Mouse (Mus musculus) heart, embryonic 13.5 days (tissue): ENCODE data around the gene Tacc2. TPM values are rescaled to one million over a fixed set of nuclear protein-coding genes. Genes with fewer than 3 reads are reported as not detected.

Experiments used
- ATAC-seq: fragments of 200-750 bp; cut with Nextera tagmentation; 2 replicates; pipeline ENCODE4 v1.8.0; 2017; ENCODE audit warnings: moderate TSS enrichment; ENCODE audit not compliant: insufficient number of reproducible peaks, low FRiP score, low TSS enrichment; ENCODE audit errors: extremely low read depth
- H3K27ac ChIP-seq: fragments of 300-500 bp; sonication (generic); replicated peaks from 2 replicates; pipeline ENCODE4 v1.5.1; 2015; ENCODE audit warnings: moderate library complexity, mild to moderate bottlenecking, inconsistent platforms
- H3K27me3 ChIP-seq: fragments of 300-500 bp; sonication (generic); replicated peaks from 2 replicates; pipeline ENCODE4 v1.6.1; 2015; ENCODE audit warnings: mild to moderate bottlenecking, inconsistent platforms
- H3K36me3 ChIP-seq: fragments of 300-500 bp; sonication (generic); 2 replicates; pipeline ENCODE4 v1.6.1; 2015; ENCODE audit warnings: mild to moderate bottlenecking, inconsistent platforms
- H3K4me1 ChIP-seq: fragments of 300-500 bp; sonication (generic); 2 replicates; pipeline ENCODE4 v1.6.1; 2015; ENCODE audit warnings: inconsistent platforms
- H3K4me2 ChIP-seq: fragments of 300-500 bp; sonication (generic); 2 replicates; pipeline ENCODE4 v1.6.1; 2015; ENCODE audit warnings: inconsistent platforms, mild to moderate bottlenecking, moderate library complexity
- H3K4me3 ChIP-seq: fragments of 300-500 bp; sonication (generic); 2 replicates; pipeline ENCODE4 v1.5.1; 2015; ENCODE audit warnings: moderate library complexity, mild to moderate bottlenecking, inconsistent platforms
- H3K9ac ChIP-seq: fragments of 300-500 bp; sonication (generic); 2 replicates; pipeline ENCODE4 v1.6.1; 2015; ENCODE audit warnings: inconsistent platforms, mild to moderate bottlenecking, moderate library complexity
- H3K9me3 ChIP-seq: fragments of 300-500 bp; sonication (generic); 2 replicates; pipeline ENCODE4 v1.6.1; 2016; ENCODE audit warnings: inconsistent platforms
- WGBS: fragments of 180-500 bp; shearing (Covaris S2); methylation state at CpG from one replicate; pipeline ENCODE4 v1.1.7; 2015; ENCODE audit warnings: mixed read lengths; 5-methylcytosine and 5-hydroxymethylcytosine counted together
- polyA plus RNA-seq: library from polyadenylated mRNA; unstranded; fragments of >200 nt; fragmentation: Nextera tagmentation; extraction: Ambion mirVana; gene quantifications from 2 replicates; pipeline ENCODE4 v1.2.1, GENCODE M21; 2015

The Tacc2 gene
- polyA plus RNA-seq, 1 experiment from 2014 or later = 42.5 TPM

DNA sequence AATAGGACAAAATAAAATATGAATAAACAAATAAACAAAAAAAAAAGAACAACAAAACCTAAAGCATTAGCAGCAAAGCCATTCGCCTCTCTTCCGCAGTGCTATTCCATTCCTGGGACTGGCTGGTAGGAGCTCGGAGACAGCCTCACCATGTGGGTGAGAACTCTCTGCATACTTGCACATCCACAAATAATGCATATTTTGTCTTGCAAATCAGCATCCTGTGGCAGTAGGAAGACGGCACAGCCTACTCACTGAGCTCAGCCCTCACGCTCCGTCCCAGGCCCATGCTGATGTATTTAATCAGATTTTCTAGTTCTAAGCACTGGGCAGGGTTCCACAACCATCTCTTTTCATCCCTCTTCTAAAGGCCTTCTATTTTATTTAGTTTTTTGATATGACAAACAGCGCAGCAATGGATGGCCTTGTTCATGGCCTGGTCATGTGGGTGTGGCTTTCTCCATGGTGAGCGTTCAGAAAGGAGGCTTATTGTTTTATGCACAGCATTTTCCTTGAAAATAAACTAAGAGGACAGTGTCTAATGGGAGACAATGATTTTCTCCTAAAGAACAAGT, 226.1 kb downstream of the Tacc2 start:
- Histone ChIP-seq H3K9me3 (no peaks in the 10 kb centered on the region), H3K4me3 (no peak overlapping the region), H3K9ac (no peak overlapping the region), H3K4me1 (peaks cover 9% of the 10 kb centered on the region), H3K27me3 (no peaks in the 10 kb centered on the region; the same call in 1 of the 2 replicates), H3K4me2 (no peak overlapping the region), H3K27ac (no peak overlapping the region), H3K36me3 (no peaks in the 10 kb centered on the region)
- WGBS = 85% methylated on average over 8 of the region's 8 CpGs
- no peak for ATAC-seq

DNA sequence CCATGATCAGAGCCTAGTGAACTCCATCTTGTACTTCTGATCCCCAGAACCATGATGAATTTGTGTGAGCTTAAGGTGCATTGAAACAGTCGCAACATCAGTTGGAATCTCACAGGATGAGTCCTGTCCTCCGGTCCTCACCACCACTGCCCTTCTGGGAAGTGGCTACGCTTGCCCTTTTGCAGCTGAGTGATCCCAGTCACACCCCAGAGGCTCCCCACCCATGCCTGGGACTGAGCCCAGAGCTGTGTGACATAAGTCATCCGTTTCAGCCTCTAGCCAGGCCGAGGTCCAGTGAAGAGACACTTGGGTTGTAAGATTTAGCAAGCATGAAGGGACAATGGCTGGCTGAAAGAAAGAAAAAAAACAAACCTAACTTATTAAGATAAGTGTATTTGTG, 227.8 kb downstream of the Tacc2 start:
- ATAC-seq = no peak
- no peak overlapping the region for H3K4me2 ChIP-seq
- H3K27ac ChIP-seq = no peak overlapping the region
- peaks cover 17% of the 10 kb centered on the region for H3K4me1 ChIP-seq
- H3K9ac ChIP-seq = no peak overlapping the region
- H3K9me3 ChIP-seq = no peaks in the 10 kb centered on the region
- WGBS = 72% methylated on average over 5 of the region's 5 CpGs
- no peaks in the 10 kb centered on the region for H3K36me3 ChIP-seq
- H3K27me3 ChIP-seq = no peaks in the 10 kb centered on the region; the same call in 1 of the 2 replicates
- no peak overlapping the region for H3K4me3 ChIP-seq

DNA sequence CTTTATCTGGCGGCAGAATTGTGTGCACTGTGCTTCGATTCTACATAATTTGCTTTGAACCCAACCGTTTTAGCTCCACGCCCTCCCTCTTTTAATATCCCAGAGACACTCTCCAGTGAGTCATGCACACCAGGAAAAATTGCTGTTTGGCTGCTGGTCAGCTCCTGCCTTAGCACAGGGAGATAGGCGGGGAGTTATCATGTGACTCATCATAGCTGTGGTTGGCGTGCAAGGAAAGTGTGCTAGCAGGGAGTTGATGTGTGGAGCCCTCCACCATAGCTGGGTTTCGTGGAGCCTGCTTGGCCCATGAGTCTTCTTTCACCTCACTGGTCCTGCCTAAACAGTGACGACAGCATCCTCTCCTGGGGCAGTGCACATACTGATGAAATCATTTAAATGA, 230.5 kb downstream of the Tacc2 start:
- H3K27ac ChIP-seq = no peak overlapping the region
- no peaks in the 10 kb centered on the region; the same call in 1 of the 2 replicates for H3K27me3 ChIP-seq
- 40% methylated on average over 8 of the region's 8 CpGs for WGBS
- ATAC-seq = no peak
- no peak overlapping the region for H3K4me2 ChIP-seq
- peaks cover 17% of the 10 kb centered on the region for H3K4me1 ChIP-seq
- no peak overlapping the region for H3K4me3 ChIP-seq
- no peak overlapping the region for H3K9ac ChIP-seq
- H3K36me3 ChIP-seq = no peaks in the 10 kb centered on the region
- H3K9me3 ChIP-seq = no peaks in the 10 kb centered on the region

DNA sequence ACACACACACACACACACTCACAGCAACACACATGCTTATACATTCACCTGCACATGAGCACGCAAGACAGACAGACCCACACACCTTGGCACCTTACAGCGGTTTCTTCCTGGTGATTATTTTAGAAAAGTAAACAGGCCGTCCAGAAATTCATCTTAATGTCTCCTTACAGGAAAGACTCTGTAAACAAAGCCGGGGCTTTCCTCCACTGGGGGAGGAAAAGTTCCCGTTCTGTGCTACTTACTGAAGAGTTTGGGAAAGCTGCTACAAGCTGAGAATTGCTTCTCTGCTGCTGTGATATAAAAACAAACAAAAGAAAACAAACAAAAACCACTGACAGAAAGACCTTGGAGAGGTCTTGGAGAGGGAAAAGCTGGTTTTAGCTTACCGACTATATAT, 231.5 kb downstream of the Tacc2 start:
- H3K9ac ChIP-seq = no peak overlapping the region
- H3K4me3 ChIP-seq = no peak overlapping the region
- WGBS = 48% methylated on average over 6 of the region's 6 CpGs
- no peak overlapping the region for H3K27ac ChIP-seq
- no peak overlapping the region for H3K4me2 ChIP-seq
- H3K4me1 ChIP-seq = peaks cover 17% of the 10 kb centered on the region
- H3K36me3 ChIP-seq = no peaks in the 10 kb centered on the region
- ATAC-seq = no peak
- H3K9me3 ChIP-seq = no peaks in the 10 kb centered on the region
- H3K27me3 ChIP-seq = peaks cover 2% of the 10 kb centered on the region; the same call in 1 of the 2 replicates

DNA sequence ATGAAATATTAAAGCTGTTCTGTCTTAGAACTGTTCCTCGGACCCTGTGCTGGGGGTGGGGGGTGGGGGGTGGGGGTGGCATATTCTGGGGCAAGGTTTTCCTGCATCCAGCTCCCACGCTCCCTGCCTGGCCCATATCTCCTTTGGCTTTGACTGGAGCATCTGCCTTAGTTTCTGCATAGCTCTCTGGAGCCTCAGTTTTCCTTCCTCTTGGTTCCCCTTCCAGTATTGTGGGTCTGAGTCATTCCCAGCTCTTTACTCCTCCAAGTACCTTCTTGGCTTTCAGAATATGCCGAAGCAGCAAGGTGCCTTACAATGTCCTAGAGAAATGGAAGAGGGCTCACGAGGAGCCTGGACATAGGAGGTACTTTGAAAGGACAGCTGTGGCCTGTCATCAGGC, 233.0 kb downstream of the Tacc2 start:
- no peaks in the 10 kb centered on the region for H3K9me3 ChIP-seq
- no peak overlapping the region for H3K27ac ChIP-seq
- peaks cover 17% of the 10 kb centered on the region for H3K4me1 ChIP-seq
- ATAC-seq = no peak
- 0 out of 2 replicates have a peak, but pooled peaks cover 4% of the 10 kb centered on the region for H3K27me3 ChIP-seq
- no peak overlapping the region for H3K4me2 ChIP-seq
- no peak overlapping the region for H3K4me3 ChIP-seq
- 62% methylated on average over 4 of the region's 4 CpGs for WGBS
- no peaks in the 10 kb centered on the region for H3K36me3 ChIP-seq
- H3K9ac ChIP-seq = no peak overlapping the region

DNA sequence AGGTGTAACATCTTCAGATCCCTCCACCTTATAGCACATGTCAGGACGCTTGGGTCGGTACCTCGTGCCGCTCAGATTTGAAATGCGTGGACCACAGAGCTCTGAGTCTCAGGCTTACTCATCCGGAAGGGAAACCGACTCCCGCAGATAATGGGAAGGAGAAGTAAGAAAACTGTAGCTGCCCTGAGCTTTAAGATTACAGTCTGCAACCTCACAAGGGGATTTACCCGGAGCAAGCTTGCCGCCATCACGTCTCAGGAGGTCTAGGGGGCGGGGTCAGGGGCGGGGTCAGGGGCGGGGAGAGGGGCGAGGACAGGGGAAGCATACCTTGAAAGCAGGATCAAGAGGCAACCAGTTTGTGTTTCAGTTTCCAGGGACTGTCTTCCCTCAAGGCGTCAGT, 235.2 kb downstream of the Tacc2 start:
- ATAC-seq = no peak
- no peaks in the 10 kb centered on the region for H3K9me3 ChIP-seq

More for the DNA sequence above, 235.2 kb downstream of the Tacc2 start:
- Histone ChIP-seq H3K9ac (no peak overlapping the region), H3K27ac (no peak overlapping the region), H3K4me2 (peak overlapping the region; percentile 28; the same call in 1 of the 2 replicates), H3K4me1 (peaks cover 15% of the 10 kb centered on the region), H3K36me3 (no peaks in the 10 kb centered on the region), H3K4me3 (no peak overlapping the region), H3K27me3 (0 out of 2 replicates have a peak, but pooled peaks cover 4% of the 10 kb centered on the region)
- 33% methylated on average over 16 of the region's 16 CpGs for WGBS

Other genes with a start within 250 kb of the Tacc2 start
- 49.6 and 59.6 TPM in 2 replicates for gene Ate1, start 57.1 kb upstream of the Tacc2 start, polyA plus RNA-seq
- 124 and 134 TPM in 2 replicates for gene Nsmce4a, start 4.3 kb upstream of the Tacc2 start, polyA plus RNA-seq
- 0.13 TPM in 1 of 2 replicates, not detected in the other for gene Btbd16, start 196.6 kb downstream of the Tacc2 start, polyA plus RNA-seq